Mouse (Mus musculus) activated CD4-positive, CD25-positive, alpha-beta regulatory T cell, adult 4 months (primary cell): Measurements from ENCODE around the gene Fam20b. TPM values are rescaled to one million over a fixed set of nuclear protein-coding genes. Genes with fewer than 3 reads are reported as not detected.

Experiments used
- ATAC-seq: one replicate; pipeline ENCODE4 v1.8.0; 2017
- polyA plus RNA-seq, 2 experiments: library from polyadenylated mRNA; unstranded; fragments of 100-300 nt; shearing (Covaris generic); gene quantifications; one replicate each; pipeline ENCODE4 v1.2.1; 2017

The Fam20b gene
- polyA plus RNA-seq: 10 to 100 TPM; 11.2 to 12.4 TPM

- ATAC-seq: peak; percentile 93
Observed at GRCm38 (mm10) chr1:156718950-156719805, at the start of gene Fam20b. Gene Fam20b (minus strand): TSS chr1:156719086.

- no peak for ATAC-seq
Observed at GRCm38 (mm10) chr1:156765311-156765710, 46.4 kb upstream of the Fam20b start.

- no peak for ATAC-seq
Observed at GRCm38 (mm10) chr1:156764584-156764983, 45.7 kb upstream of the Fam20b start.

- no peak for ATAC-seq
Observed at GRCm38 (mm10) chr1:156763280-156763679, 44.4 kb upstream of the Fam20b start.

GRCm38 (mm10) chr1:156761430-156761801 is 42.5 kb upstream of the Fam20b start:
- no peak for ATAC-seq

GRCm38 (mm10) chr1:156760549-156761429 is 41.9 kb upstream of the Fam20b start:
- ATAC-seq: no peak

- ATAC-seq: no peak
Observed at GRCm38 (mm10) chr1:156758326-156758725, 39.4 kb upstream of the Fam20b start.

GRCm38 (mm10) chr1:156754608-156755413 is 35.9 kb upstream of the Fam20b start:
- ATAC-seq: no peak

- peak; percentile 77 for ATAC-seq
Observed at GRCm38 (mm10) chr1:156752990-156753389, 34.1 kb upstream of the Fam20b start.

- peak; percentile 62 for ATAC-seq
Observed at GRCm38 (mm10) chr1:156752020-156752724, 33.3 kb upstream of the Fam20b start.

GRCm38 (mm10) chr1:156750261-156750660 is 31.4 kb upstream of the Fam20b start:
- no peak for ATAC-seq

- no peak for ATAC-seq
Observed at GRCm38 (mm10) chr1:156749136-156749535, 30.2 kb upstream of the Fam20b start.

GRCm38 (mm10) chr1:156748435-156749005 is 29.6 kb upstream of the Fam20b start:
- no peak for ATAC-seq

GRCm38 (mm10) chr1:156745188-156745810 is 26.4 kb upstream of the Fam20b start:
- ATAC-seq: no peak

- no peak for ATAC-seq
Observed at GRCm38 (mm10) chr1:156741482-156742411, 22.9 kb upstream of the Fam20b start.

GRCm38 (mm10) chr1:156735788-156736187 is 16.9 kb upstream of the Fam20b start:
- no peak for ATAC-seq

GRCm38 (mm10) chr1:156734019-156734418 is 15.1 kb upstream of the Fam20b start:
- ATAC-seq: no peak

- ATAC-seq: no peak
Observed at GRCm38 (mm10) chr1:156733559-156733958, 14.7 kb upstream of the Fam20b start.

GRCm38 (mm10) chr1:156732996-156733395 is 14.1 kb upstream of the Fam20b start:
- ATAC-seq: no peak

- no peak for ATAC-seq
Observed at GRCm38 (mm10) chr1:156730802-156731201, 11.9 kb upstream of the Fam20b start.
